Mouse (Mus musculus) spleen, adult 2 months (tissue): Measurements from ENCODE around the gene Sf3b6. TPM values are rescaled to one million over a fixed set of nuclear protein-coding genes. Genes with fewer than 3 reads are reported as not detected.

Source experiments
- DNase-seq, 2 experiments: peaks; one replicate each; pipeline versions ENCODE4 v3.0.0 to v3.0.0-alpha.2; 2012 to 2021; ENCODE audit warnings: low spot score in 2 of 2, low read depth in 1 of 2
- H3K27ac ChIP-seq: fragments of 200-500 bp; 2 replicates; pipeline ENCODE4 v1.5.1; 2012; ENCODE audit warnings: low read length, inconsistent platforms; ENCODE audit not compliant: insufficient read depth
- H3K27me3 ChIP-seq: fragments of 200-500 bp; 2 replicates; pipeline ENCODE4 v1.6.1; 2012; ENCODE audit warnings: mild to moderate bottlenecking, moderate library complexity, low read length, inconsistent platforms; ENCODE audit not compliant: control insufficient read depth, insufficient read depth
- H3K36me3 ChIP-seq: fragments of 200-500 bp; 2 replicates; pipeline ENCODE4 v1.6.1; 2012; ENCODE audit warnings: mild to moderate bottlenecking, low read length, inconsistent platforms; ENCODE audit not compliant: control insufficient read depth, insufficient read depth
- H3K4me1 ChIP-seq: fragments of 200-500 bp; 2 replicates; pipeline ENCODE4 v1.6.1; 2011; ENCODE audit warnings: inconsistent platforms; ENCODE audit not compliant: control insufficient read depth, insufficient read depth, insufficient read length
- H3K4me3 ChIP-seq: fragments of 200-500 bp; 2 replicates; pipeline ENCODE4 v1.5.1; 2011; ENCODE audit warnings: mild to moderate bottlenecking, inconsistent platforms; ENCODE audit not compliant: insufficient read depth, insufficient read length; ENCODE audit errors: extremely low read depth
- CTCF ChIP-seq: fragments of 200-500 bp; IDR thresholded peaks from 2 replicates; pipeline ENCODE4 v1.5.1; 2011; ENCODE audit warnings: mild to moderate bottlenecking, inconsistent platforms; ENCODE audit not compliant: insufficient read depth, insufficient read length, insufficient replicate concordance; ENCODE audit errors: extremely low read depth
- POLR2A ChIP-seq: fragments of 200-500 bp; IDR thresholded peaks from 2 replicates; pipeline ENCODE4 v1.6.1; 2011; ENCODE audit warnings: low read depth, low read length, inconsistent platforms
- WGBS: fragments of 180-500 bp; shearing (Covaris S2); methylation state at CpG from one replicate; pipeline ENCODE4 v1.1.7; 2018; 5-methylcytosine and 5-hydroxymethylcytosine counted together
- polyA plus RNA-seq: library from polyadenylated mRNA; depleted of rRNA; stranded (reverse); fragments of >200 nt; gene quantifications from 2 replicates; pipeline ENCODE4 v1.2.3, GENCODE M21; 2012

The Sf3b6 gene
- polyA plus RNA-seq, 1 experiment = 33.8 TPM

- Histone ChIP-seq H3K36me3 (no peaks in the 10 kb centered on the region), H3K27ac (no peak overlapping the region), H3K27me3 (no peaks in the 10 kb centered on the region), H3K4me3 (no peak overlapping the region), H3K4me1 (no peaks in the 10 kb centered on the region)
- no peak for TF ChIP-seq CTCF
- TF ChIP-seq POLR2A = no peak
- no peak for DNase-seq
- 86% methylated on average over 4 of the region's 4 CpGs for WGBS
Measured at GRCm38 (mm10) chr12:4811036-4811435, 6.3 kb upstream of the Sf3b6 start.

- H3K4me1 ChIP-seq = no peaks in the 10 kb centered on the region
- H3K27me3 ChIP-seq = no peaks in the 10 kb centered on the region
- H3K27ac ChIP-seq = no peak overlapping the region
- H3K36me3 ChIP-seq = no peaks in the 10 kb centered on the region
- no peak for DNase-seq
- 77% methylated on average over 3 of the region's 3 CpGs for WGBS
- TF ChIP-seq CTCF = no peak
- TF ChIP-seq POLR2A = no peak
- H3K4me3 ChIP-seq = no peak overlapping the region
Measured at GRCm38 (mm10) chr12:4811705-4812104, 5.6 kb upstream of the Sf3b6 start.

GRCm38 (mm10) chr12:4813636-4814035, 3.7 kb upstream of the Sf3b6 start:
- DNase-seq = no peak
- 91% methylated on average over 4 of the region's 4 CpGs for WGBS
- Histone ChIP-seq H3K36me3 (no peaks in the 10 kb centered on the region), H3K4me1 (peaks cover 2% of the 10 kb centered on the region; the same call in 1 of the 2 replicates), H3K27ac (no peak overlapping the region), H3K27me3 (no peaks in the 10 kb centered on the region), H3K4me3 (no peak overlapping the region)
- no peak for TF ChIP-seq POLR2A
- TF ChIP-seq CTCF = no peak

- Histone ChIP-seq H3K4me1 (peaks cover 2% of the 10 kb centered on the region; the same call in 1 of the 2 replicates), H3K27ac (peak overlapping the region; percentile 71), H3K4me3 (peak overlapping the region; percentile 78), H3K27me3 (no peaks in the 10 kb centered on the region), H3K36me3 (peaks cover 7% of the 10 kb centered on the region)
- whole genome bisulfite sequencing = 8% methylated on average over 24 of the region's 24 CpGs
- no peak for TF ChIP-seq CTCF
- no peak for TF ChIP-seq POLR2A
- no peak for DNase-seq
Measured at GRCm38 (mm10) chr12:4816680-4817360, 524 bp upstream of the Sf3b6 start.

- WGBS = 95% methylated on average over 3 of the region's 3 CpGs
- Histone ChIP-seq H3K4me1 (no peaks in the 10 kb centered on the region), H3K36me3 (peaks cover 19% of the 10 kb centered on the region)
Measured at GRCm38 (mm10) chr12:4827256-4827655, 9.9 kb downstream of the Sf3b6 start.

GRCm38 (mm10) chr12:4836959-4837358, 19.6 kb downstream of the Sf3b6 start:
- H3K36me3 ChIP-seq = no peaks in the 10 kb centered on the region
- no peak overlapping the region for H3K4me3 ChIP-seq
- WGBS = 87% methylated on average over 4 of the region's 4 CpGs
- H3K27me3 ChIP-seq = peaks cover 6% of the 10 kb centered on the region
- H3K4me1 ChIP-seq = peaks cover 6% of the 10 kb centered on the region
- DNase-seq = no peak
- TF ChIP-seq POLR2A (no peak), CTCF (no peak)
- no peak overlapping the region for H3K27ac ChIP-seq

More at GRCm38 (mm10) chr12:4827256-4827655, 9.9 kb downstream of the Sf3b6 start:
- no peak for TF ChIP-seq CTCF
- no peak for TF ChIP-seq POLR2A
- Histone ChIP-seq H3K27ac (no peak overlapping the region), H3K4me3 (no peak overlapping the region), H3K27me3 (no peaks in the 10 kb centered on the region)
- no peak for DNase-seq

- H3K4me3 ChIP-seq = no peak overlapping the region
- no peak for DNase-seq
- peaks cover 6% of the 10 kb centered on the region for H3K4me1 ChIP-seq
- no peak overlapping the region for H3K27ac ChIP-seq
- H3K27me3 ChIP-seq = peaks cover 6% of the 10 kb centered on the region
- WGBS = 21% methylated on average over 6 of the region's 6 CpGs
- no peaks in the 10 kb centered on the region for H3K36me3 ChIP-seq
- TF ChIP-seq CTCF (no peak), POLR2A (no peak)
Measured at GRCm38 (mm10) chr12:4840010-4840409, 22.7 kb downstream of the Sf3b6 start.
